Mouse (Mus musculus) erythroblast, adult 5-6 weeks (primary cell): ENCODE results near the gene Afm. TPM values are rescaled to one million over a fixed set of nuclear protein-coding genes. Genes with fewer than 3 reads are reported as not detected.

Experiments
- ATAC-seq: replicated peaks from 2 replicates; pipeline ENCODE4 v1.8.0; 2016; ENCODE audit warnings: moderate number of reproducible peaks, mild to moderate bottlenecking, moderate TSS enrichment, inconsistent platforms; ENCODE audit not compliant: poor library complexity, low FRiP score, severe bottlenecking
- total RNA-seq, 2 experiments: library from RNA; stranded (forward) in 1 of 2; stranded (reverse) in 1 of 2; fragments of 150-400 nt in 1 of 2; fragments of 200-764, 138-1000 nt in 1 of 2; gene quantifications; 2 replicates each; pipeline versions ENCODE4 v1.2.3 to v1.2.4; 2015 to 2017; ENCODE audit warnings: low replicate concordance in 2 of 2

Afm gene
- total RNA-seq (2015; ENCODE audit: low replicate concordance), result not detected in 2 replicates
- total RNA-seq (2017; ENCODE audit: low replicate concordance), result not detected in 2 replicates

DNA sequence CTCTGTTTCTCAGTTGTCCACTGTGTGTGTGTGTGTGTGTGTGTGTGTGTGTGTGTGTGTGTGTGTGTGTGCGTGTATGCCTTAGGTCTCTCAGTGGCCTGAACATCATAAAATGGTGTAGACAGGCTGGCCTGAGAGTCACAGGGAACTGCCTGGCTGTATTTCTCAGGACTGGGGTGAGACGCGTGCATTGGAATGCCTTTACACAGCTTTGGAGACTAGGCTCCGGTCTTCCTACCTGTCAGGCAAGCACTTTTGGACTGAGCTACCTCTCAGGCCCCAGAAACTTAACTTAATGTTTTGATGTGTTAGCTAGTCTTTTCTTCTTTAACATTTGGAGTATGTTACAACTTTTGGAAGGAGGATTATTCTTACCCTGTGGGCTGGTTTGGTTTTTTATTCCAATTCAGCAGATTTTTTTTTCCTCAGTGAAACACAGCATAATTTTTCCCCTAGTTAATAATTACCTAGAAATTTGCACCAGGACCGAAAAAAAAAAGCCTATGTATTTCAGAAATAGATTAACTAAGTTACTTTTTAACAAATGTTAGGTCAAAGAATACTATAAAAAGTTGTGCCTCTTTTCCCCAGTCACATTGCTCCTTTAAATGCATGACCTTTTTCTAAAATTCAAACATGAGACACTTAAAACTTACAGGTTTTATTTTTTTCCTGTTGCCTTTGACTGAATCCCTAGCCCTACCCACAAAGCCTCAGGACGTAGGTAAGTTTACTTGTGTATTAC, at the start of gene Afm:
TSS of gene Afm (plus strand) at position 577 of the 745 bp plus-strand sequence.
- no peak for ATAC-seq

GRCm38 (mm10) chr5:90470836-90471235, 47.9 kb upstream of the Afm start:
- no peak for ATAC-seq

DNA sequence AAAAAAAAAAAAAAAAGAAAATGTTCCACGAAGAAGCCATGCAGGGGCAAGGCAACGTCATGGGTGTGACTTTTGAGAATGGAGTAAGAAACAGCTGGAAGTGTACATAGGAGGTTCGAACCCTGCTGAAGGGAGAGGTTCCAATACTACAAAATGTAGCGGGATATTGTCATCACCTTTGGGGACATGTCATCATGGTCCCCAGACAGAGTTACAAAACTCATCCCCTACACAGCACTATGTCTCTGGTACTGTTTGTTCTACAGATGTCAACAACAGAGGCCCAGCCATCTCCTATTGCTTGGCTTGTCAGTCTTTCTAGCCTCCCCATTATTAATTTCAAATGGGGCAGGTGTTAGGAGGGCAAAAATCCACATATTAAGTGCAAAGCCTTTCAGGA, 44.8 kb upstream of the Afm start:
- ATAC-seq, result no peak

DNA sequence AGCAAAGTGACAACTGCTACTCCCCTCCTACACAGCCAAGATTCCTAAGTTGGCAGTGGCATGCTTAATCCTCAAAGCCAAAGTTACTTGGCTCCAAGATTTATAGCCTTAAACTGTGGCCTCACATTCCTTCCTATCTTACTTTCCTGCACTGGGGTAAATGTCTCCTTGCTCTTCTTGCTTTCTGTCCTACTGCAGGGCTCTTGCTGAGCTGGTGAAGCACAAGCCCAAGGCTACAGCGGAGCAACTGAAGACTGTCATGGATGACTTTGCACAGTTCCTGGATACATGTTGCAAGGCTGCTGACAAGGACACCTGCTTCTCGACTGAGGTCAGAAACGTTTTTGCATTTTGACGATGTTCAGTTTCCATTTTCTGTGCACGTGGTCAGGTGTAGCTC, 44.4 kb upstream of the Afm start:
- ATAC-seq, result no peak

DNA sequence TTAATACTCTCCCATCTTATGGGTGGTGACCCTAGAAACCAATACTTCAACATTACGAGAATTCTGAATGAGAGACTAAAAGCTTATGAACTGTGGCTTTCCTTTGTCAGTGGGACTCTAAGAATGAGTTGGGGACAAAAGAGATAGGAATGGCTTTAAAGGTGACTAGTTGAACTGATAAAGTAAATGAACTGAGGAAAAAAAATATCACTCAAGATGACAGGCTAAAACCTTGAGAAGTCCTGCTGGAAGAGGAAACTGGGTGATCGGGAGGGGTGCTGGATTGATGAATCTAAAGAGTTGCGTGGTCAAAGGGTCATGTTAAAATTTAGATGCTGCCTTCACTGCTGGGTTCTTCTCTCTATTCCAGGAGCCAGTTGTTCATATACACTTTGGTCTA, 42.0 kb upstream of the Afm start:
- ATAC-seq, result no peak

DNA sequence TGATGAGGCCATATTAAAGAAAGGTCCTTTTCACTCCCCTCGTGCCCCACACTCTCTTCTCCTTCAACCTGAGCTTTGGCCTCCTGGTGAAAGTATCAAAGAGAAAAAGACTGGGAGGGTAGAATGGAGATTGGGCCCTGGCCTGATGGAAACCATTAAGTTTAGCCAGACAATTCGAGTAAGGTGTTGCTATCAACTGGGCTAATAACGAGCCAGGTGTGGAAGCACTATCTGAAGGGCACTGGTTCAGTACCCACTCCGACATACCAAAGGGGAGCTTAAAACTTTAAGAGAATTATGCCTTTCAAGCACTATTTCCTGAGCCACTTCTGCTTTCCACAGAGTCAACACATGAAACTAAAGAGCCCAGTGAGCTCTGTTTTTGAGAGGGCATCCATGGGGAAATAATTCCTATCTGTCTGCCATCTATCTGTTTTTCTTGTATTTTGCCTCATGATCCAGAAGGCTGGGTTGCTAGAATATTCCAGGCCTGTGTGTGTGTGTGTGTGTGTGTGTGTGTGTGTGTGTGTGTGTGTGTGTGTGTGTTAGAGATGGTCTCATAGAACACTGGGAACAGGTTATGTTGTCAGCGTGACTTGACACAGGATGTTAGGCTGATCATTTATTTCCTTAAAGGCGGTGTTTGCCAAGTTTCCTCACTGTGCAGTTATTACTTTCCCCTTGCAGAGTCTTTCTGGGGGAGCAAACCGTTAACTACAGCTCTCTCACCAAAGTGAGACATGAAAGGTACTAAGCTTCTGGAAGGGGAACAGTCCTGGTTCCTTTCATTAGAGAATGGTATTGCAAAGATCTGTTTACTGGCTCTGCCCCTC, 41.2 kb upstream of the Afm start:
- no peak for ATAC-seq

DNA sequence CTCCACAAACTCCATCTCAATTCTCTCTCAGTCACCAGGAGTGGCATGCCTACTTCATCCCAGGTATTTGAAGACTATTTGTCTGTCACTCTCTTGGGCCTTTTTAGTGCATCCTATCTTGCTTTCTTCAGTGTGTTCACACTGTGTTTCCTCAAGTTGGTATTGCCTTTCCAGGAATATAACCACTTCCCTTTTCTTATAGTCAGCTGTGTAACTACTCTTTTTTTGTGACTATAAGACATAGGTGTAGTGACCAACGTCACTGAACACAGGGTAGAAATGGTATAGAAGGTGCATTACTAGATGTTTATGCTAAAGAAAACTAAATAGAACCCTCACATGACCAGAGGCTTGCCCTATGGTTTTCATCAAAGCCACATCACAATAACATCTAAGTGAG, 39.8 kb upstream of the Afm start:
- ATAC-seq, result no peak

DNA sequence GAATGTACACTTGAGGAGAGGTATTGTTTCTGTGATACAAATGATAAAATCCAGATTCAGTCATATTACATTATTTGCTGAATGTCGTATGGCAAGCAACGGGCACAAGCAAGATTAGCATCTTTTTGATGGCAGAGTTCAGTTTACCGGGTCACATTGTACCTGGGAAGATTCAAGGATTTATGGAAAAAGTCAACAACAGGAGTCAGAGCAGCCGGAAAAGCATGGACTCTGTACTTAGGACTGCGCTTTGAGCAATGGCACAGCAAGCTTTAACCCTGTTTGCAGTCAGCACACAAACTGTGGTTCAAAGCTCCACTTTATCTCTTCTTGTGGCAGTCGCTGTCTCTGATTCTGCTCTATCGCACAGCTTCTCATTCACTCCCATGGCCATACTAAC, 33.1 kb upstream of the Afm start:
- ATAC-seq, result no peak

DNA sequence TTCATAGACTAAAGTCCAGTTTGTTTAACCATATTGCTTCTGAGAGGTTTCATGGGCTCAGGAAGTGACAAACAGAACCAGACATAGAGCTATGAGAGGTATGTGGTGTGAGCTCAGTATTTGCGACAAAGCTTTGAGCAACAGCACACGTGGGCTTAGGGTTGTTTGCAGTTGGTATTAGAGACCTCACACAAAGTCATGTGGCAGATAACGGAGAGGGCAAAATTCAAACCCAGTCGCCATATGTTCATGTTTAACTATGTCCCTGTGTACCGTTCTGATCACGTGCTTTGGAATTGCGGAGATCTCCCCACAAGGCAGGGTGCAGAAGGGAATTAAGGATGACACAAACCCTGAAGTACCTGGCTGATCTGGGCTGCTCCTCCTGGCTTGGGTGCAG, 30.4 kb upstream of the Afm start:
- no peak for ATAC-seq

DNA sequence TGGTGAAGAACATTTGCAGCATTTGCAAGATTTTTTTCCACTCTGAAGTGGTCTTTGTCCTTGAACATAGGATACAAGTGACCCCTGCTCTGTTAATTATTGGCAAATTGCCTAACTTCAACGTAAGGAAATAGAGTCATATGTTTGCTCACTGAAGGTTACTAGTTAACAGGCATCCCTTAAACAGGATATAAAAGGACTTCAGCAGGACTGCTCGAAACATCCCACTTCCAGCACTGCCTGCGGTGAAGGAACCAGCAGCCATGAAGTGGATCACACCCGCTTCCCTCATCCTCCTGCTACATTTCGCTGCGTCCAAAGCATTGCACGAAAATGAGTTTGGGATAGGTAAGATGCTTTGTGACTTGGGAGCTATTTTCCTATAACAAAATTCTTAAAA, 28.2 kb upstream of the Afm start, which contains the start of gene Afp:
TSS of gene Afp (plus strand) at position 220 of the 400 bp plus-strand sequence.
- ATAC-seq, result no peak

GRCm38 (mm10) chr5:90492440-90492839, 26.3 kb upstream of the Afm start:
- no peak for ATAC-seq

DNA sequence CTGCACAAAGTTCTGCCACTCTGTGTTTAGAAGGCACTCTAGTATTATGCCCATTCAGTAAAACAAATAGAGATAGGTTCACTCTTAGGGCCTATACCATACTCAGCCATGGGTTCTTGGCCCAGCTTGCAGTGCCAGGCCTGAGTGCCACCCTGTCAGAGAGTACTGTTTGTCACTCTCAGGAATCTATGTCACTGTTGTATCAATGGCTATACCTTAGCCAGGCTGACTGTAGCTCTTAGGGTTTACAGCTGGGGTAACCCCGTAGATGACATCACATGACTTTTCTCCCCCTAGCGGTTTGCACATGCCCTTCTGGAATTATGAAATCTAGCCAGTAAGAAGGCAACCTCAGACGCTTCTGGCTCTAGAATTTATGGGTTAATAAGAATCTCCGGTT, 24.4 kb upstream of the Afm start:
- no peak for ATAC-seq

- ATAC-seq, result no peak
Observed at GRCm38 (mm10) chr5:90499509-90499908, 19.2 kb upstream of the Afm start.

DNA sequence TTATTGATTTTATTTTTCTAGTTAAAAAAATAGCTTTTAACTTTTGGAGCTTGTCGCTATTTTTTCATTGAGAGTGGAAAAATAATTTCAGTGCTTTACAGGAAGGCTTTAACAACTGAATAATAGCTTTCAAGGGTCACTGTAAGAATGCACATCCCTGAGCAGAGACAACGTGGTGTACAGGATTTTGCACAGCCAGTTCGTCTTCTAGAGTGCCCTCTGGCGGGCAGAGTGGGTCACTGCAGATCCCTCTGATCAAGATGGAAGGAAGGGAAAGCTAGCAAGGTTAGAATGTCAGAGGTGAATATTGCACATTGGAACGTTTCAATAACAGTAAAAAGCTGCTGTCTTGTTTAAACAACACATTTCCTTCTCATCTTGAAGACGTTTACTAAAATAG, 18.0 kb upstream of the Afm start:
- ATAC-seq, result no peak

GRCm38 (mm10) chr5:90501752-90502151, 17.0 kb upstream of the Afm start:
- ATAC-seq, result no peak

GRCm38 (mm10) chr5:90504742-90505141, 14.0 kb upstream of the Afm start:
- no peak for ATAC-seq

DNA sequence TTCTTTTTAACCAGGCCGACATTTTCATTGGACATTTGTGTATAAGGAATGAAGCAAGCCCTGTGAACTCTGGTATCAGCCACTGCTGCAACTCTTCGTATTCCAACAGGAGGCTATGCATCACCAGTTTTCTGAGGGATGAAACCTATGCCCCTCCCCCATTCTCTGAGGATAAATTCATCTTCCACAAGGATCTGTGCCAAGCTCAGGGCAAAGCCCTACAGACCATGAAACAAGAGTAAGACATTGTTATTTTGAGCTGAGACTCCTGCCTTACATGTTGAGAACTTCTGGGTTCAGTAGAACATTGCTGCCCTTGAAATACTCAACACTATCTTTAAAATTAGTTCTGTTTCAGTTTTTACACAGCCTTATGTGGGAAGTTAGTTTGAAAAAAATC, 12.2 kb upstream of the Afm start:
- no peak for ATAC-seq

- no peak for ATAC-seq
Observed at GRCm38 (mm10) chr5:90507411-90507949, 11.3 kb upstream of the Afm start.

GRCm38 (mm10) chr5:90509828-90510592, 8.7 kb upstream of the Afm start:
- ATAC-seq, result no peak

DNA sequence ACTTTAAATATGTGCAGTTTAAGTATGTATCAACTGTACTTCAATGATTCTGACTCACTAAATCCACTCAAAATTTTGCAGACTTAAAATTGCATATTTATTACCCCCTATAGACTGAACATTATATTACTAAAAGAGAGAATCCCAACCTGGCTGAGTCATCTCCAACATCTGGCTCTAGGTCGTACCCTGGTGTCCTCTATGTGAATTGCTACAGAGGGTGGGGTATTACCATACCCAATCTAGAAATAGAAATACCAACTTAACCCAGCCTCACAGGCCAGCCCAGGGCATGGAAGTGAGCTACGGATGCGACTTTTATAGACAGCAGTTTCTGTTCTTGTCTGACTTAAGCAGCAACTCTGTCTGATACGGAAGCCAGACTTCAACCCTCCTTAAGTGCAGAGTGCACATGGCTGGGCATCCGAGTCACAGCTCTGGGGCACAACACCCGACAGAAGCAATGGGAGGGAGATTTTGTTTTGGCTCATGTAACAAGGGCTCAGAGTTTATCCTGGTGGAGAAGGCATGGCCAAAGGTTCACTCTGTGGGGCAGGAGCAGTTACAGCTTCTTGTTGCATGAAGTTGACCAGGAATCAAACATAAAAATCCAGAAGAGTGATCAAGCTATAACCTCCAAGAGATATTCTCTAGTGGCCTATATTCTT, 6.3 kb upstream of the Afm start:
- no peak for ATAC-seq
